Mouse (Mus musculus) B cell, adult (primary cell): Measurements from ENCODE around the gene 1700067K01Rik. TPM values are rescaled to one million over a fixed set of nuclear protein-coding genes. Genes with fewer than 3 reads are reported as not detected.

ENCODE experiments used
- total RNA-seq: library from RNA; stranded (reverse); gene quantifications from 4 replicates; pipeline ENCODE4 v1.2.4, GENCODE M21; 2023; ENCODE audit not compliant: inconsistent age

The 1700067K01Rik gene
- 0.51 to 1.3 TPM (median 0.92 TPM) in 4 replicates for total RNA-seq

DNA sequence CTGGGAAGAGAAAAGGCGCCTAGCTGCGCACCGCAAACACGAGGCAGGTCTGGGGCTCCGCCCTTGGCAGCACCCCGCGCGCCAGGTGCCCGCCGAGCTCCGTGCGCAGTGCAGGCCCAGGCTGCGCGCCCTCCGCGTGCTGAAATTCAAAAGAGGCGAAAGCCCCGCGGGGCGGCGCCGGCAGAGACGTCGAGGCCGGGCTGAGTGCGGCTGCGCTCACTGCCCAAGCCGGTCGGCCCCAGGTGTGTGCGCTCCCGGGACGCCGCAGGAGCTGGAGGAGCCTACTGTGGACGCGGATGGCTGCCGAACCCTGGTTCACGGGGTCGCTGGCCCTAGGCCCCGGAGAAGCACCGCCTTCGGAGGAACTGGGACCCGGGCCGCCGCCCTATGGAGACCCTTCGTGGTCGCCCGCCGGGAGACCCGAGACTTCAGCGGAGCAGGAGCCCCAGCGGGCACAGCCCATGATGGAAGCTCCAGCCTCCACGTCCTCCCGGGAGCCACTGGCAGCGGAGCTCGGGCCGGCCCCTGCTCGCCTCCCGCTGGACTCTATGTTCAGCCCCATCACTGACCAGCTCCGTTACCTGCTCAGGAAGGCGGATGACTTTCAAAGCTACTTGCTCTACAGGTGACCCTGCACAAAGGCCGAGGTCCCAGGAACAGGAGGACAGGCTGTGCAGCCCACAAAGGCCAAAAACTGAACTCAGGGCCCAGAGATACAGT lies at the start of gene 1700067K01Rik:
Gene 1700067K01Rik (plus strand): TSS at position 222 of the 720 bp plus-strand sequence.

DNA sequence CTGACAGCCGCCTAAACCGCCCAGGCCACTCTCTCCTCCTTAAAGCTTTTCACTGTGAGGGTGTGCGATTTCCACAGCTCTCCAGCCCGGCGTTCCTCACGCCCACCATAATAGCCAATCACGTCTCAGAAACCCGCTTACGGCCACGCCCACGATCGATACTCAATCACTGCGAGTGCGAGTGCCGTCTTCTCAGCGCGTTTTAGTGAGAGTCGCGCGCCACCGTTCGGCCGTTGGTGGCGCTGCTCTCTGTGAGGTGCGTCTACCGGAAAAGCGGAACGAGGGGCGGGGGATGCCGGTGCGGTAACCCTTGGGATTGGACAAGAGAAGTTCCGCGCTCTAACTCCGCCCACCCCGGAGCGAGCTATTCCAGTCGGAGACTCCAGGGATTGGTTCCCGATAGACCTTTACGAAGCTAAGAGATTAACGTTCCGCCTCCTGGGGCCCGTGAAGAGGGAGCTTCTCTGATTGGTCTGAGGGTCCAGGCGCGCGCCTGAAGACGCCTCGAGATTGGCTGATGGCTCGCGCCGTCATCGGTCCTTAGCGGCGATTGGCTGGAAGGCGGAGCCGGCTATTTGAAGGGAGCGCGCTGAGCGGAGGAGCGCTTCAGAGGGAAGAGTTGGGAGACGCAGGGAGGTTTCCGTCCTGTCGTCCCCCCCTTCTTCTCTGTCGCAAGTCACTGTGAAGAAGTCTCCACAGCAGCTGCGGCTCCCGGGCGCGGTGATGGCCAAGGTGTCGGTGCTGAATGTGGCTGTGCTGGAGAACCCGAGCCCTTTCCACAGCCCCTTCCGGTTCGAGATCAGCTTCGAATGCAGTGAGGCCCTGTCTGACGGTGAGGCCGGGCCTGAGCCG lies 46.0 kb upstream of the 1700067K01Rik start, which contains the start of the genes Gm10644 and Asf1b:
Gene Gm10644 (minus strand): TSS at position 100 of the 852 bp plus-strand sequence.
Gene Asf1b (plus strand): TSS at position 402 of the 852 bp plus-strand sequence.

DNA sequence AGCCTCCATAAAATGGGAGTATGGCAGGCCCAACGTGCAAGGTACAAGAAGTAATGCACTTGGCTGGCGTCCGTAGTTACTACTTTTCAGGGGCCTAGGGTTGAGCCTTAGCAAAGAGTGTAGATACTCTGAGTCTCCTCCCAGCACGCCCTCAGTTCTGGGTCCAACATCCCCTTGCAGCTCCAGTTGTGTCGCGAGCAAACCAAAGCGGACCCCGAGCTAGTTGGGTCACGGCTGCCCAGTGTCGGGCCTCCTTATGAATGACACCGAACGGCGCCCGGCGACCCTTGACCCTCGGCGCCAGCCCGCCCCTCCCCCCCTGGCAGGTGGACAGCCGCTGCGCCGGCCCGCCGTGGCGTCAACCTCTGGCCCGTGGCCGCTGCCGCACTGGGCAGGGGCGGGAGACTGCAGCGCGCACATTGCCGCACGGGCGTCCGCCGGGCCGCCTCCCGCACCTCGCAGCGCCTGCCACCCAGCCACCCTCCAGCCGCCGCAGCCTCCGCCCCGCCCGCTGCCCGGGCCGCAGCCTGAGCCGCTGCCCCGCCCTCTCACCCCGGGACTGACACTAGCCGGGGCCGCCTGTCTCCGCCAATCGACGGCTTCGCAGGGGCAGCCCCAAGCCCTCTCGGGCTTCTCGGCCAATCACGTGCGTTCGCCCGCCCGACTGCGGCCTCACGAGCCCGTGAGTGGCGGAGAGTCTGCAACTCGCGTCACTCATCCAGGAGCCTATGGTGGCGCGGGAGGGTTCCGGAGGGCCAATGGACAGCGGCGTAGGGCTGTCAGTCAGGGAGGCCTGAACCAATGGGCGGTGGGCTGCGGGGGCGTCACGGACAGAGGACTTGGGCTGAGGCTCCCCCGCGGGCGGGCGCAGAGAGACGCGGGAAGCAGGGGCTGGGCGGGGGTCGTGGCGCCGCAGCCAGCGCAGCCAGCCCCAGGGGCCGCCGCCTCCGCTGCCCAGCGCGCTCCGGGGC lies 28.9 kb upstream of the 1700067K01Rik start, which contains the start of gene Prkaca:
Gene Prkaca (plus strand): TSS at position 844 of the 971 bp plus-strand sequence.

DNA sequence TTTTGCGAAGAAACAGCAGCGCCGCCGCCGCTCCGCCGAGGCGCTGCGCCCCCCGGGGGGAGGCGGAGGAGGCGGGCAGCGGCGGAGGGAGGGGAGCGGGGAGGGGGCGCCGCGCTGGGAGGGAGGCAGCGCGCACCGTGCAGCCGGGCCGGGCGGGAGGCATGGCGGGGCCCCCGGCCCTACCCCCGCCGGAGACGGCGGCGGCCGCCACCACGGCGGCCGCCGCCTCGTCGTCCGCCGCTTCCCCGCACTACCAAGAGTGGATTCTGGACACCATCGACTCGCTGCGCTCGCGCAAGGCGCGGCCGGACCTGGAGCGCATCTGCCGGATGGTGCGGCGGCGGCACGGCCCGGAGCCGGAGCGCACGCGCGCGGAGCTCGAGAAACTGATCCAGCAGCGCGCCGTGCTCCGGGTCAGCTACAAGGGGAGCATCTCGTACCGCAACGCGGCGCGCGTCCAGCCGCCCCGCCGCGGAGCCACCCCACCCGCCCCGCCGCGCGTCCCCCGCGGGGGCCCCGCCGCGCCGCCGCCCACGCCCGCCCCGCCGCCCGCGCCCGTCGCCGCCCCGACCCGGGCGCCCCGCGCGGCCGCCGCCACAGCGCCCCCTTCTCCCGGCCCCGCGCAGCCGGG lies 3.7 kb upstream of the 1700067K01Rik start, which contains the start of gene Samd1:
Gene Samd1 (plus strand): TSS at position 162 of the 631 bp plus-strand sequence.

DNA sequence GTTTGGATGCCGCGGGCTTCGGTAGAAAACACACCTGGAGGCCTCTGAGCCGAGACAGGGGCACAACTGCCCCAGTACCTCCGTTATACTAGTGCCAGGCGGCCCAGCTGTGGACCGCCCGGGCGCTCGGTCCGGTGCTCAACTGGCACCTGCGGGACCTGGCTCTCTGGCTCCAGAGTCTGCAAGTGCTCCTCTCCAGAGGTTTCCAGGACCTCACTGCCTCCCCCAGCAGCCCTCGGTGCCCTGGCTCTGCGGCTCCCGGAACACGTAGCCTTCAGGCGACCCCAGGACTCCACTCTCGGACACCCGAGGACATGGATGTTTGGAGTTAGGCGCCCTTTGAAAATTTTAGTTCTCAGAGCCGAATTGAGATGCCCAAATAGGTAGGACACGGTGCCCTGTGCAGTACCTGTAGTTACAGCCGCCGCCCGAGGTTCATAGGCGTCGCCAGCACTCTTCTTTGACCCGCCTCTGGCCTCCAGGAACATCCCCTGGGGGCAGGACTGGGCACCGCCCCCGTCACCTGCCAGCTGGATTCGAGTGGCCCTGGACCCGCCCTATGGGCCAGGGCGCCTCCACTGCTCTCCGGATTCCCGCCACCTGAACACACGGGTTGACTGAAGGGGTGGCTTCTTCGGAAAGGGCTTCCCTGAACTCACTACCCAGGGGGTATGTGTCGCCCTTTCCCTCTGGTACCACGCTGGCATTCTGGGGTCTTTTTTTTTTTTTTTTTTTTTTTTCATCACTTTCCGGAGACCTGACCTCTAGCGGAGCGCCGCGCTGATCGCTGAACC lies 10.6 kb downstream of the 1700067K01Rik start, which contains the start of gene 2210011C24Rik:
Gene 2210011C24Rik (minus strand): TSS at position 467 of the 794 bp plus-strand sequence.

DNA sequence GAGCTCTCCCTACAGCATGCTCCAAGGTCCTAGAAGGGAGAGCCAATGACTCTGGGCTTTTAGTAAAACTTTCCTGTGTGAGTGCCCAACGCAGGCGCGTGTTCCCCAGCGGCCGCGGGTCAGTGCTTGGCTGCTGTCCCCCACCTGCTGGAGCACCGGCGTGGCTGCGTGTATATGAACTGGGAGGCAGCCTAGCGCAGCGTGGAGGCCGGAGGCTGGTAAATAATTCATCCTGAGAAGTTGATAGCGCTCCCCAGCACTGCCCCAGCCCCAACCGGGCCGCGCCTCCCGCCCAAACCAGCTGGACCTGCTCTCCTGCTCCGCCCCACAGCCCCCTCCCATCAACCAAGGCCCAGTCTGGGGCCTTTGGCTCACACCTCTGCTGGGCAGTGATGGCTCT lies 19.8 kb downstream of the 1700067K01Rik start, which contains the start of gene Palm3:
Gene Palm3 (plus strand): TSS at position 376 of the 400 bp plus-strand sequence.

DNA sequence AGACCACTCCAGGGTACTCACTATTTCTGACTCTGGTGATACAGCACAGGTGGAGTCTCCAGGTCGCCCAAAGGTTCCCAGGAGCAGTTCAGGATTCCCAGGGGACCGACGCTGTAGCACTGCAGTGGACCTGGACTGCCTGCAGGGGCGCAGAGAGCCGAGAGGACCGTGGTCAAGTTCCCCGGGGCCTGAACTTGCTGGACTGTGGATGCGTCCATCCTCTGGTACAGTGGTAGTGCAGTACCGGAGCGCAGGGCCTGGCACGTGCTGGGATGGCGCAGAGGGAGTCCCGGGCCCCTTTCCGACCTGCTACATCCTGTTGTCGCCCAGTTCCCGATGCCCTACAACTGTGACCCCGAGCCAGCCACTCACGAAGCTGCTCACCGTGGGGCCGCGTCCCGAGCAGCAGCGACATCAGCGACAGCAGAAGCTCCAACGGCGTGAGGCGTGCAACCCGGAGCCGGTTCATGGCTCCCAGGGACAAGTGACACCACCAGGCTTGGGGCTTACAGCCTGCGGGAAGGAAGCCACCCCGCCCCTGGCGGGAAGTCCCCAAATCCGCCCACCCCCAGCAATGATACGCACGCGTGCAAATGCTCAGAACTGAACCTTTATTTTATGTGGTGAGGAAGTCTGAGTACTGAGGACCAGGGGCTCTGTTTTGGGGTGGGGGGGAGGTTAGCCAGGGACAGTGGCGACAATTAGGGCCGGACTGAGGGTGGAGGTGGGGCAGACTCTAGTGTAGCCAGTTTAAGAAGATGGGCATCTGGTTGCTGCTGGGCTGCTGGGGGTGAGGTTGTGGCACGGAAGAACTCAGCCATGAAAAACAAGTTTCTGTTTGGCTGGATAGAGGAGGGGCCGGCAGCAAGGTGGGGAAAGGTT lies 41.0 kb downstream of the 1700067K01Rik start, which contains the start of gene Il27ra:
Gene Il27ra (minus strand): TSS at position 524 of the 882 bp plus-strand sequence.

DNA sequence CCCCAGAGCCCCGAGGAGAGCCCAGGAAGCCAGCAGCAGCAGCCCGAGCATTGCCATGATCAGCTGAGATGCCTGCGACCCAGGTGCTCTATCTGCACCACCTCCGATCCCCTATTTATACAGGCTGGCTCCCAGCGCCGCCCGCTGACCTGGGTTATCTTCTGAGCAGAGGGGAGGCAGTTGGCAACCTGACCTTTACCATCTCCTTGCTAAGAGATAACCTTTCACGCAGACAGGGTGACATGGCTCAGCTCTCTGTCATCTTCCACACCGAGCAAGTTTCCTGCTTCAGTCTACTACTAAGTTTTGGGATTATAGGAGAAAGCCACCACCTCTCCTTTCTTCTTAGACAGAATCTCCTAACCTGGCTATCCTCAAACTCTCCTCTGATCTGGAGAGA lies 43.6 kb downstream of the 1700067K01Rik start, which contains the start of gene Rln3:
Gene Rln3 (minus strand): TSS at position 101 of the 400 bp plus-strand sequence.

Other genes starting within 250 kb of the 1700067K01Rik start
- 4.0 to 9.1 TPM (median 5.7 TPM) in 4 replicates for gene Adgrl1, start 101.4 kb upstream of the 1700067K01Rik start, total RNA-seq
- 1.0 to 2.6 TPM (median 1.3 TPM) in 4 replicates for gene Gm10644, start 46.3 kb upstream of the 1700067K01Rik start, total RNA-seq
- gene Asf1b, start 46.0 kb upstream of the 1700067K01Rik start, total RNA-seq, result 8.9 to 13.0 TPM (median 11.5 TPM) in 4 replicates
- gene Prkaca, start 28.5 kb upstream of the 1700067K01Rik start, total RNA-seq, result 45.8 to 49.4 TPM (median 48.8 TPM) in 4 replicates
- 50.7 to 56.9 TPM (median 54.5 TPM) in 4 replicates for gene Samd1, start 3.8 kb upstream of the 1700067K01Rik start, total RNA-seq
- not detected in 4 replicates for gene 2210011C24Rik, start 10.7 kb downstream of the 1700067K01Rik start, total RNA-seq
- gene Palm3, start 20.0 kb downstream of the 1700067K01Rik start, total RNA-seq, result 0.21 TPM in 1 of 4 replicates, not detected in the others
- 90.8 to 101 TPM (median 92.9 TPM) in 4 replicates for gene Il27ra, start 41.1 kb downstream of the 1700067K01Rik start, total RNA-seq
- gene Rln3, start 43.5 kb downstream of the 1700067K01Rik start, total RNA-seq, result not detected in 4 replicates
- 6.1 to 8.0 TPM (median 6.4 TPM) in 4 replicates for gene Gm10643, start 63.6 kb downstream of the 1700067K01Rik start, total RNA-seq
- 86.3 to 95.7 TPM (median 91.8 TPM) in 4 replicates for gene Rfx1, start 65.3 kb downstream of the 1700067K01Rik start, total RNA-seq
- gene Dcaf15, start 103.3 kb downstream of the 1700067K01Rik start, total RNA-seq, result 48.9 to 55.8 TPM (median 52.6 TPM) in 4 replicates
- gene Podnl1, start 124.5 kb downstream of the 1700067K01Rik start, total RNA-seq, result not detected in 4 replicates
- 33.0 to 37.2 TPM (median 35.2 TPM) in 4 replicates for gene Cc2d1a, start 146.4 kb downstream of the 1700067K01Rik start, total RNA-seq
- gene 4930432K21Rik, start 146.5 kb downstream of the 1700067K01Rik start, total RNA-seq, result 0.63 to 3.4 TPM (median 1.6 TPM) in 4 replicates
- not detected in 4 replicates for gene Nanos3, start 183.7 kb downstream of the 1700067K01Rik start, total RNA-seq
- 25.3 to 28.1 TPM (median 26.9 TPM) in 4 replicates for gene Zswim4, start 235.6 kb downstream of the 1700067K01Rik start, total RNA-seq
- gene D8Ertd738e, start 248.2 kb downstream of the 1700067K01Rik start, total RNA-seq, result 191 to 228 TPM (median 213 TPM) in 4 replicates